Mouse (Mus musculus) cortical plate, adult 2 months (tissue): Measurements from ENCODE around the gene Chad. TPM values are rescaled to one million over a fixed set of nuclear protein-coding genes. Genes with fewer than 3 reads are reported as not detected.

Experiments used
- H3K27ac ChIP-seq: fragments of 200-500 bp; 2 replicates; pipeline ENCODE4 v1.5.1; 2012; ENCODE audit warnings: low read length, control low read depth, inconsistent platforms; ENCODE audit not compliant: insufficient read depth
- H3K4me1 ChIP-seq: fragments of 200-500 bp; 2 replicates; pipeline ENCODE4 v1.6.1; 2011; ENCODE audit warnings: low read length; ENCODE audit not compliant: control insufficient read depth, insufficient read depth
- H3K4me3 ChIP-seq: fragments of 200-500 bp; 2 replicates; pipeline ENCODE4 v1.5.1; 2011; ENCODE audit warnings: mild to moderate bottlenecking, low read length, control low read depth; ENCODE audit not compliant: insufficient read depth
- CTCF ChIP-seq: fragments of 200-500 bp; IDR thresholded peaks from 2 replicates; pipeline ENCODE4 v1.5.1; 2011; ENCODE audit warnings: mild to moderate bottlenecking, control low read depth, low read length; ENCODE audit not compliant: insufficient read depth; ENCODE audit errors: extremely low read depth
- POLR2A ChIP-seq: fragments of 200-500 bp; IDR thresholded peaks from 2 replicates; pipeline ENCODE4 v1.6.1; 2011; ENCODE audit warnings: mild to moderate bottlenecking, low read length, control low read depth; ENCODE audit not compliant: insufficient read depth; ENCODE audit errors: extremely low read depth
- polyA plus RNA-seq: library from polyadenylated mRNA; depleted of rRNA; stranded (reverse); fragments of >200 nt; gene quantifications from 2 replicates; pipeline ENCODE4 v1.2.3, GENCODE M21; 2012

Chad gene
- polyA plus RNA-seq, 1 experiment = 0.08 TPM

- TF ChIP-seq POLR2A (no peak), CTCF (no peak)
- no peak overlapping the region for H3K4me3 ChIP-seq
- H3K27ac ChIP-seq = no peak overlapping the region
- H3K4me1 ChIP-seq = no peaks in the 10 kb centered on the region
Measured at GRCm38 (mm10) chr11:94585091-94585490, 20.2 kb downstream of the Chad start.

DNA sequence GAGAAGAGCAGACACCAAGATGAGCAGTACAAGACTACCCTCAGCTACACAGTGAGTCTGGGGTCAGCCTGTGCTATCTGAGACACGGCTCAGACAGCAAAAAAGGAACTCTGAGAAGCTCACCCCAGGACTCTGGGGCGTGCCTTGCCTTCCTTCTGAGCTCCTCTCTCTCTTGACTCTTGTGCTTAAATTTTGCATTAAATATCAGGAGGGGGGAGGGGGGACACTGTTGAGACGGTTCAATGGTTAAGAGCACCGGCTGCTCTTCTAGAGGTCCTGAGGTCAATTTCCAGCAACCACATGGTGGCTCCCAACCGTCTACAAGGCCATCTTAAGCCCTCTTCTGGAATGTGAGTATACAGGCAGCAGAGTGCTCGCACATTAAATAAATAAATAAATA, 22.7 kb downstream of the Chad start:
- Histone ChIP-seq H3K4me3 (no peak overlapping the region), H3K27ac (no peak overlapping the region), H3K4me1 (no peaks in the 10 kb centered on the region)
- TF ChIP-seq CTCF (no peak), POLR2A (no peak)

- H3K27ac ChIP-seq = no peak overlapping the region
- no peaks in the 10 kb centered on the region for H3K4me1 ChIP-seq
- no peak overlapping the region for H3K4me3 ChIP-seq
- no peak for TF ChIP-seq POLR2A
- TF ChIP-seq CTCF = no peak
Measured at GRCm38 (mm10) chr11:94596311-94596852, 31.5 kb downstream of the Chad start.

DNA sequence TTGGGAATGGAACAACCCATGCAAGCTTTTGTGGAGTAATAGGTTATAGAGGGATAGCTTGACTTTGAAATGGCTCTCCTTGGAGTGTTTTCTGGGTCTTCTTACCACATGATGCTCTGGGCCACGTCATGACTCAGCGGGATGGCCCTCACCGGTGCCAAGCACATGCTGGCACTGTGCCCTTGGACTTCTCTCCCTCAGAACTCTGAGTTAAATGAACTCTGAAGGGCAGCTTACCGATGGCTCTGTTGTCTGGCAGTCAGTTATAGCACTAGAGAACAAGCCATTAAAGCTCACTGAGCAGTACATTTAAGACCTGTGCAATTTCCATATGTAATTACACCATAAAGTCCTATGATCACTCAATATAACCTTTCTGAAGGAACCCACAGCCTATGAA, 32.5 kb downstream of the Chad start:
- Histone ChIP-seq H3K4me3 (no peak overlapping the region), H3K4me1 (no peaks in the 10 kb centered on the region), H3K27ac (no peak overlapping the region)
- no peak for TF ChIP-seq CTCF
- TF ChIP-seq POLR2A = no peak

- no peaks in the 10 kb centered on the region for H3K4me1 ChIP-seq
- no peak overlapping the region for H3K4me3 ChIP-seq
- TF ChIP-seq POLR2A = no peak
- peak; percentile 22; the same call in 1 of the 2 replicates for TF ChIP-seq CTCF
- H3K27ac ChIP-seq = no peak overlapping the region
Measured at GRCm38 (mm10) chr11:94598437-94599120, 33.7 kb downstream of the Chad start.

DNA sequence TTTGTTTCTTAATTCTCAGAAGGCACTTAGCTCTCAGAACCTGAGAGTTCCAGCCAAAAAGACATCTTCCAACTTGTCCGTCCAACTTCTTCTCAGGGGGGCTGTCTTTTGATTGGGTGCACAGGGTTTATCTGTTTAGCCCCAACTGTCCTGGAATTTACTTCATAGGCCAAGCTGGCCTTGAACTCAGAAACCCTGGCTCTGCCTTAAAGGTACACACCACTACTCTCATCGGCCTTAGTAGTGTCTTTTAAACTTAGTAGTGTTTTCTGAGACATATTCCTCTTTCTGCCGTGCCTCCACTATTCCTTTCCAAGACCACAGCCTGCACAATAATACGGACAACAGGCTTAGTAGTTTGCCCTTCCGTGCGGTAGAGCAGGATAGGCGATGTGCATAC, 35.6 kb downstream of the Chad start:
- Histone ChIP-seq H3K27ac (no peak overlapping the region), H3K4me3 (no peak overlapping the region), H3K4me1 (no peaks in the 10 kb centered on the region)
- TF ChIP-seq POLR2A (no peak), CTCF (no peak)

GRCm38 (mm10) chr11:94601321-94602281, 36.8 kb downstream of the Chad start, which contains the start of gene Acsf2:
Acsf2 (minus strand) TSS chr11:94601871.
- no peaks in the 10 kb centered on the region for H3K4me1 ChIP-seq
- peak within 1 kb of the TSS; percentile 27 for H3K4me3 ChIP-seq
- H3K27ac ChIP-seq = no peak within 1 kb of the TSS
- TF ChIP-seq POLR2A (no peak), CTCF (no peak)

GRCm38 (mm10) chr11:94602356-94602955, 37.6 kb downstream of the Chad start:
- Histone ChIP-seq H3K27ac (no peak overlapping the region), H3K4me1 (no peaks in the 10 kb centered on the region), H3K4me3 (no peak overlapping the region; the same call in 1 of the 2 replicates)
- TF ChIP-seq CTCF (no peak), POLR2A (no peak)
